Mouse (Mus musculus): ENCODE measurements around the gene Adk.

DNA sequence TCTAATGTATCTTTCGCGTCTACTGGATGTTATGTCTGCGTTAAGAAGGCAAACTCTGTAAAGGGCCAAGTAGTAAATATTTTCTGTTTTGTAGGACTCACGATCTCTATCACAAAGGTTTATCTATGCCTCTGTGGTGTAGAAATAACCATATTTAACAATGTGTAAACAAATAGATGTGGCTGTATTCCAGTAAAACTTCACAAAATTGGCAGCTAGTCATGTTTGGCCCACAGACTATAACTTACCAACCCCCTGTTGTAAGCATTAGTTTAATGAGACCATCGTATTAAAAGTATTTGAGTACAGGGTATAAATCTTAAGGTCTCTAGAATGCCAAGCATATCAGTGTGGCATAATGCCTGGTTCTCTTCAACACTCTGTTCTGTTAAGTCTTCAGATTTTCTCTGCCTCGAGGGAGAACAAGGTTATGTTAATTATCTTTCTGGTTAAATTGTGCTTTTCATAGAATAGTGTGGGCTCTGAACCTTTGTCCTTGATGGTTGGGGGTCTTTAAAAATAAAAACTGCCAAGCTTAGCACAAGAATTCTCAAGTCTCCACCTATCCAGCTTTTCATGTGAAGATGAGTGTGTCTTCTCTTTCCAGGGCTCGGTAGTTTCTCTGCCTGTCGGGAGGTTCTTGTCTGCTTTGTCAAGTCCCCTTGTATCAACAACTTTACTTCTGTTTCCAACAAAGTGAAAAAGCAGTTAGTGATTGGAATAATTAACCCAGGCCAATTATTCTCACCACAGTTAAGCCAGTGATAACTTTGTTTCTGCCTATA lies 350.4 kb downstream of the Adk start:
- no peak for TF ChIP-seq NELFE (IDR thresholded peaks at IDR 0.05; ENCODE audit: low read depth, low read length)
- TF ChIP-seq CTCF (IDR thresholded peaks at IDR 0.05 in 2 of 3, conservative IDR thresholded peaks at IDR 0.05 in 1 of 3; ENCODE audit: control insufficient read depth in 1 of 3, insufficient read depth in 1 of 3, low read depth in 2 of 3, low read length in 3 of 3, poor library complexity in 1 of 3, severe bottlenecking in 1 of 3), result no peak
- no peak for TF ChIP-seq MAX (IDR thresholded peaks at IDR 0.05; ENCODE audit: low read length)
- no peak for TF ChIP-seq GATA1 (IDR thresholded peaks at IDR 0.05; ENCODE audit: low read depth, low read length)
- TF ChIP-seq ETS1 (IDR thresholded peaks at IDR 0.05; ENCODE audit: low read depth, low read length), result no peak
- TF ChIP-seq HCFC1 (IDR thresholded peaks at IDR 0.05; ENCODE audit: low read depth, low read length), result no peak
- TF ChIP-seq ZNF384 (IDR thresholded peaks at IDR 0.05; ENCODE audit: low read depth, low read length), result no peak
- no peak for TF ChIP-seq MEF2A (IDR thresholded peaks at IDR 0.05; ENCODE audit: extremely low read depth, insufficient replicate concordance, low read depth, low read length, poor library complexity, severe bottlenecking)
